Comparison of ENCODE assay signal across 25 mouse cellular contexts in genomic region chr10:30946601-30947000, GRCm38 (mm10).
"Had no signal": no experiment of that assay in that cellular context is flagged by ENCODE, and none has a peak within 500 bp of the region (broad histone marks: within the 10 kb centered on the region; RNA-seq: fewer than 3 reads in every experiment).

No protein-coding gene starts in this region.

- H3K9me3 ChIP-seq: limb, embryonic 13.5 days; liver, embryonic 12.5 days; liver, embryonic 15.5 days; lung, embryonic 15.5 days; megakaryocyte, embryonic 14.5 days; neural tube, embryonic 12.5 days; neural tube, embryonic 15.5 days; stomach, embryonic 15.5 days had no signal

- DNase-seq: kidney, adult 18-20 months; kidney, adult 9 months; kidney, postnatal 14 days; kidney, postnatal 4 days; liver; lung, adult 18-20 months; lung, postnatal 10 days; lung, postnatal 36 days; right cerebral cortex, adult 18-20 months; right cerebral cortex, postnatal 14 days; right cerebral cortex, postnatal 4 days; thymus, adult 2 months; thymus, postnatal 14 days; thymus, postnatal 4 days had no signal

- H3K4me3 ChIP-seq: limb, embryonic 13.5 days; liver, embryonic 12.5 days; liver, embryonic 15.5 days; lung, embryonic 15.5 days; megakaryocyte, embryonic 14.5 days; myocyte; neural tube, embryonic 12.5 days; neural tube, embryonic 15.5 days; stomach, embryonic 15.5 days had no signal

- ATAC-seq: liver, embryonic 12.5 days; midbrain, embryonic 16.5 days had no signal

- H3K27me3 ChIP-seq: limb, embryonic 13.5 days; liver, embryonic 12.5 days; liver, embryonic 15.5 days; lung, embryonic 15.5 days; megakaryocyte, embryonic 14.5 days; neural tube, embryonic 12.5 days; neural tube, embryonic 15.5 days; stomach, embryonic 15.5 days had no signal

- H3K36me3 ChIP-seq: limb, embryonic 13.5 days; liver, embryonic 12.5 days; liver, embryonic 15.5 days; lung, embryonic 15.5 days; neural tube, embryonic 12.5 days; neural tube, embryonic 15.5 days; stomach, embryonic 15.5 days had no signal

- H3K27ac ChIP-seq: limb, embryonic 13.5 days; liver, embryonic 12.5 days; liver, embryonic 15.5 days; lung, embryonic 15.5 days; neural tube, embryonic 12.5 days; neural tube, embryonic 15.5 days; stomach, embryonic 15.5 days had no signal

- H3K4me2 ChIP-seq: limb, embryonic 13.5 days; liver, embryonic 12.5 days; liver, embryonic 15.5 days; lung, embryonic 15.5 days; midbrain, embryonic 11.5 days; neural tube, embryonic 12.5 days; neural tube, embryonic 15.5 days; stomach, embryonic 15.5 days had no signal

- H3K4me1 ChIP-seq: liver, embryonic 12.5 days; liver, embryonic 15.5 days; lung, embryonic 15.5 days; megakaryocyte, embryonic 14.5 days; neural tube, embryonic 12.5 days; neural tube, embryonic 15.5 days; stomach, embryonic 15.5 days had no signal

- H3K9ac ChIP-seq: limb, embryonic 13.5 days; liver, embryonic 12.5 days; liver, embryonic 15.5 days; lung, embryonic 15.5 days; neural tube, embryonic 12.5 days; neural tube, embryonic 15.5 days; stomach, embryonic 15.5 days had no signal
